Mouse (Mus musculus) telencephalon, adult 2 months (tissue): Measurements from ENCODE around the gene Snai1.

ENCODE experiments used
- DNase-seq: peaks from one replicate; pipeline ENCODE4 v3.0.0-alpha.2; 2011; ENCODE audit warnings: low read depth, low spot score

The Snai1 gene

GRCm38 (mm10) chr2:167519606-167520252, 18.3 kb upstream of the Snai1 start:
- no peak for DNase-seq

- DNase-seq, result no peak
Measured at GRCm38 (mm10) chr2:167528278-167528677, 9.7 kb upstream of the Snai1 start.

- no peak for DNase-seq
Measured at GRCm38 (mm10) chr2:167529935-167530513, 8.0 kb upstream of the Snai1 start.

GRCm38 (mm10) chr2:167530536-167530935, 7.5 kb upstream of the Snai1 start:
- DNase-seq, result no peak

- no peak for DNase-seq
Measured at GRCm38 (mm10) chr2:167532131-167532530, 5.9 kb upstream of the Snai1 start.

- no peak for DNase-seq
Measured at GRCm38 (mm10) chr2:167533880-167534279, 4.1 kb upstream of the Snai1 start.

GRCm38 (mm10) chr2:167536320-167536945, 1.6 kb upstream of the Snai1 start:
- no peak for DNase-seq

- DNase-seq, result no peak
Measured at GRCm38 (mm10) chr2:167538671-167539306, 794 bp downstream of the Snai1 start.

GRCm38 (mm10) chr2:167539536-167540476, 1.8 kb downstream of the Snai1 start:
- DNase-seq, result no peak

GRCm38 (mm10) chr2:167540477-167541110, 2.6 kb downstream of the Snai1 start:
- DNase-seq, result no peak

- DNase-seq, result no peak
Measured at GRCm38 (mm10) chr2:167541324-167541723, 3.3 kb downstream of the Snai1 start.

GRCm38 (mm10) chr2:167541761-167542160, 3.8 kb downstream of the Snai1 start:
- DNase-seq, result no peak

- no peak for DNase-seq
Measured at GRCm38 (mm10) chr2:167542361-167542760, 4.4 kb downstream of the Snai1 start.

- no peak for DNase-seq
Measured at GRCm38 (mm10) chr2:167543121-167544003, 5.4 kb downstream of the Snai1 start.

GRCm38 (mm10) chr2:167544004-167544356, 6.0 kb downstream of the Snai1 start:
- DNase-seq, result no peak

GRCm38 (mm10) chr2:167544456-167544855, 6.5 kb downstream of the Snai1 start:
- DNase-seq, result no peak

GRCm38 (mm10) chr2:167546447-167547195, 8.6 kb downstream of the Snai1 start:
- no peak for DNase-seq

- no peak for DNase-seq
Measured at GRCm38 (mm10) chr2:167547444-167547843, 9.4 kb downstream of the Snai1 start.

- no peak for DNase-seq
Measured at GRCm38 (mm10) chr2:167548961-167549360, 11.0 kb downstream of the Snai1 start.
